Mouse (Mus musculus): ENCODE data around the gene Prl3c1. TPM values are rescaled to one million over a fixed set of nuclear protein-coding genes. Genes with fewer than 3 reads are reported as not detected.
"Not testable (repeated sequence)": the region's sequence is repeated elsewhere in the genome, so short reads cannot be mapped to it uniquely, and the experiment has no call there.

Prl3c1 gene
- not detected for total RNA-seq (2022)

DNA sequence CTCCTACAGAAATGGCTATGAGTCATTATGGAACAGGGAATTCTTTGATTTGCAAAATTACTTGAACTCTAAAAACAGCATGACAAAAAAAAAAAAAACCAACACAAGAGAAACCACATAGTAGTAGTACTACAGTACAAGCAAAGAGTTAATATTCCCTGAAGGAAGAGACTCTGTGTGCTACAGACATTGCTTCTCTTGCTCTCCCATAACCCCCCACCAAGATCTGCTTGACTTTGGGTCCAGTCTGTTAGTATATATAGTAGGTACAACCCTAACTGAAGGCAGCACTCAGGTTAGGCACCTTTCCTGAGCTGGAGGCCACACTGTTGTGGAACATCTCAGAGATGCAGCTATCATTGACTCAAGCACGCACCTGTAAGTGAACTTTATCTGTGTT is at the start of gene Prl3c1:
Prl3c1 (plus strand) TSS at position 301 of the 400 bp plus-strand sequence.
- no peak for DNase-seq (ENCODE audit: low spot score in 2 of 2)

DNA sequence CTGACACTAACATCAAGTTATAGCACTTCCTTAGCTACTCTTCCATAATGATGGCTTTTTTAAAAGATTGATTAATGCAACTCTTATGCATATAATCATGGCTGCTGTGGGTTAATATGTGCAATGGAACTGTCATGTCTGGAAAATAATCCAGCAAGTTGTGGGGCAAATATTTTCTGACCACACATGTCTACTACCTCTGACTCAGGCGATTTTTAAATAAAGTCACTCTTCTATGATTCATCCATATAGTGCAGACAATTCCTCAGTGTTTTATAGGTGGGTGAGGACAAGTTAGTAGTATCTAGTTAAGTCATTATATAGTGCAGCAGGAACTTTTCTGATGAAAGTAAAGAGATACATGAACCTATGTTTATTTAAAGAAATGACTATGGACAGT is 48.2 kb upstream of the Prl3c1 start:
- no peak for DNase-seq (ENCODE audit: low spot score in 2 of 2)

DNA sequence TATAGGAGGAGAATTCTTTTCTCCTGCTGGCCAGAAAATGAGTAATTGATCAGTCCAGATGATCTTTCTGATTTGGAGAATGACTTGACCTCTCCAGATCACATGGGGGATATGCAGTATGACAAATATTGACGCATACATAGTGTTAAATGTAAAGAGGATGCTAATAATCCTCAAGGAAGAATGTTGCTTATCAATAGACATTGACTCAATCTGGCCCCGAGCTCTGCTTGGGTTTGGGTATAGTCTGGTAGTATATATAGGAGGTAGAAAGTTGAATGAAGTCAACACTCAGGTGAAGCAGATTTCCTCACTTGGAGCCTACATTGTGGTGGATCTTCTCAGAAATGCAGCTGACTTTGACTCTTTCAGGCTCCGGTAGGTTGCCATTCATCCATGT is 40.0 kb upstream of the Prl3c1 start, which contains the start of gene Prl3d3:
Prl3d3 (plus strand) TSS at position 301 of the 400 bp plus-strand sequence.
- not testable (repeated sequence) for DNase-seq (ENCODE audit: low spot score in 2 of 2)

DNA sequence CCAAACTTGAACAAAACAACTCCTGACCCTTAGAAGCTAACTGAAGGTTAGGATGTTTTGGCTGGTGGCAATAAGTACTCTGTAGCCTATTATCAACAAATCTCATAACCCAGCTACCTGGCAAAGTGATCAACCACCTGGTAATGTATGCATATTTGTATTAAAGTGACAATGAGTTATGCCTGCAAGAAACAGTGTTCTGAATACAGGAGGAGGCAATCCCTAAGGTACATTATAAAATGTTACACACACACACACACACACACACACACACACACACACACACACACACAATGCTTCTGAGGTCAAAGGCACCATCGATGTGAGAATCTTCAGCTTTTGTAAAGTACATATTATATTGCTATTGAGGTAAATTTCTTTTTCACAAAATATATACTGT is 45.1 kb downstream of the Prl3c1 start, which contains the start of gene Prl3b1:
Prl3b1 (plus strand) TSS at position 301 of the 400 bp plus-strand sequence.
- no peak for DNase-seq (ENCODE audit: low spot score in 2 of 2)

Other genes starting within 250 kb of the Prl3c1 start
- not detected for gene Prl, start 139.1 kb upstream of the Prl3c1 start, total RNA-seq (2022)
- gene Prl3d1, start 102.5 kb upstream of the Prl3c1 start, total RNA-seq (2022) = not detected
- not detected for gene Prl3d2, start 75.0 kb upstream of the Prl3c1 start, total RNA-seq (2022)
- not detected for gene Prl3d3, start 39.9 kb upstream of the Prl3c1 start, total RNA-seq (2022)
- gene Prl3b1, start 45.2 kb downstream of the Prl3c1 start, total RNA-seq (2022) = not detected
- not detected for gene Prl3a1, start 62.8 kb downstream of the Prl3c1 start, total RNA-seq (2022)
- gene Prl6a1, start 116.0 kb downstream of the Prl3c1 start, total RNA-seq (2022) = not detected
- gene Prl8a2, start 149.0 kb downstream of the Prl3c1 start, total RNA-seq (2022) = not detected
- not detected for gene Prl2b1, start 194.2 kb downstream of the Prl3c1 start, total RNA-seq (2022)
- not detected for gene Prl8a6, start 242.0 kb downstream of the Prl3c1 start, total RNA-seq (2022)

Measured in gastrocnemius, adult 8-10 months (tissue).